Mouse (Mus musculus) kidney, embryonic 16.5 days (tissue): ENCODE measurements around the gene Cdsn. TPM values are rescaled to one million over a fixed set of nuclear protein-coding genes. Genes with fewer than 3 reads are reported as not detected.

Source experiments
- ATAC-seq: fragments of 200-750 bp; cut with Nextera tagmentation; 2 replicates; pipeline ENCODE4 v1.8.0; 2017; ENCODE audit warnings: moderate TSS enrichment; ENCODE audit not compliant: low FRiP score, low TSS enrichment
- H3K27ac ChIP-seq: fragments of 300-500 bp; sonication (generic); 2 replicates; pipeline ENCODE4 v1.5.1; 2014; ENCODE audit warnings: low read length
- H3K27me3 ChIP-seq: fragments of 300-500 bp; sonication (generic); 2 replicates; pipeline ENCODE4 v1.6.1; 2014; ENCODE audit warnings: low read length, control low read depth, mixed read lengths; ENCODE audit not compliant: insufficient read depth
- H3K36me3 ChIP-seq: fragments of 300-500 bp; sonication (generic); 2 replicates; pipeline ENCODE4 v1.6.1; 2014; ENCODE audit warnings: low read length, control low read depth, mixed read lengths; ENCODE audit not compliant: insufficient read depth
- H3K4me1 ChIP-seq: fragments of 300-500 bp; sonication (generic); 2 replicates; pipeline ENCODE4 v1.6.1; 2014; ENCODE audit warnings: low read length, control low read depth, mixed read lengths; ENCODE audit not compliant: insufficient read depth
- H3K4me2 ChIP-seq: fragments of 300-500 bp; sonication (generic); replicated peaks from 2 replicates; pipeline ENCODE4 v1.6.1; 2014; ENCODE audit warnings: low read depth, low read length
- H3K4me3 ChIP-seq: fragments of 300-500 bp; sonication (generic); 2 replicates; pipeline ENCODE4 v1.5.1; 2014; ENCODE audit warnings: mild to moderate bottlenecking, low read length
- H3K9ac ChIP-seq: fragments of 300-500 bp; sonication (generic); replicated peaks from 2 replicates; pipeline ENCODE4 v1.6.1; 2014; ENCODE audit warnings: low read length
- H3K9me3 ChIP-seq: fragments of 300-500 bp; sonication (generic); 2 replicates; pipeline ENCODE4 v1.6.1; 2016; ENCODE audit warnings: low read length, control low read depth
- WGBS: fragments of 180-500 bp; shearing (Covaris S2); extraction: QIAGEN DNeasy Blood & Tissue Kit; methylation state at CpG from one replicate; pipeline ENCODE4 v1.1.7; 2014; 5-methylcytosine and 5-hydroxymethylcytosine counted together
- polyA plus RNA-seq: library from polyadenylated mRNA; unstranded; fragments of >200 nt; fragmentation: Nextera tagmentation; extraction: Ambion mirVana; gene quantifications from 2 replicates; pipeline ENCODE4 v1.2.1, GENCODE M21; 2015

Cdsn gene
- polyA plus RNA-seq, 1 experiment from 2014 or later: 0.20 TPM

DNA sequence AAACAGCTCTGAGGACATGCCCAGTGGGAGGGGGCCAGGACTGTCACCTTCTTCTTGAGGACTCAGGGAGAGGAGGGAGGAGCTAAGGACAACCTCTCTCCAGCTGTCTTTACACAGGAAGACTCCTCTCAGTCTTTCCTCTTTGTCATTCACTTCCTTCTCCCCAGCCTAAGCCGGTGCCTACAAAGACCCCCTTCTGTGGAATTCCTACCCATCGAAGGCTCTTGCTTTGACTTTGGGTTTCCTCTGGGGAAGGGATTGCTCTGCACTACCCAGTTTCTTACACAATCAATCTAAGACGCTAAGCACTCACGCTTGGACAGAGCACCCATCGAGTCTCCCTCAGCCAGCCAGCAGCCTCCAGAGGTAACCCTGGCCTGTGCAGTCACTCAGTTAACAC lies 3.3 kb upstream of the Cdsn start:
- Histone ChIP-seq H3K27ac (no peak overlapping the region), H3K27me3 (no peaks in the 10 kb centered on the region), H3K4me2 (no peak overlapping the region), H3K36me3 (no peaks in the 10 kb centered on the region), H3K4me1 (peaks cover 13% of the 10 kb centered on the region), H3K9ac (no peak overlapping the region), H3K9me3 (no peaks in the 10 kb centered on the region), H3K4me3 (no peak overlapping the region)
- 24% methylated on average over 5 of the region's 5 CpGs for WGBS
- ATAC-seq: no peak

DNA sequence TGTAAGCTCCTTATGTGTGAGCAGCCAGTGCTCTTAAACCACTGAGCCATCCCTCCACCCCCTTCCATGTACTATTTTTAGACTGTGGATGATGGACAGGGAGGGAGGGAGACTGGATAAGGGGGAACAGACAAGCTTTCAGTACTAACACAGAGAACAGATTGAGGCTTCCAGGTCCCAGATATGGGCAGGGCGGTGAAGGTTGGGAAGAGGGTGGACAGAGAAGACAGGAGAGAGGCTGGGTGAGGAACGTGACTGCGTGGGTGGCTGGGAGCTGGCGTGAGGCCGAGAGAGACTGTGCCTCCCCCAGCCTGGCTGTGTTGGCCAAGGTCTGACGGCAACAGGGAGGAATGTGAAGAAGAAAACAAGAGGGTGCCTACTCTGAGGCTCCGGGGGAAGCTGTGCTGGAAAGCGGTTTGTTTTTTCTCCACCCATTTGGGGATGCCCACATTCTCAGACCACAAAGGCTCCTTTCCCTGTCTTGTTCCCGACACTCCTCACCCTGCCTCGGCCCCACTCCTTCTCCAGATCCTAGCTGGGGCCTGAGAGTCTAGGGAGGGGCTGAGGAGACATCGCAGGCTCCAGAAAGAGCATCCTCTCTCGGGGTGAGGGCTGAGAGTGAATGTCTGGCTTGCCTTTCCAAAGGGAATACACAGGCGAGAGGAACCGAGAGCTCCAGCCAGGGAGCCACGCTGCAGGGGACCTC lies 2.3 kb upstream of the Cdsn start:
- Histone ChIP-seq H3K4me1 (peaks cover 13% of the 10 kb centered on the region), H3K27me3 (no peaks in the 10 kb centered on the region), H3K4me3 (no peak overlapping the region), H3K4me2 (peak overlapping the region; percentile 10; the same call in 1 of the 2 replicates), H3K27ac (peak overlapping the region; percentile 63), H3K9me3 (no peaks in the 10 kb centered on the region), H3K9ac (no peak overlapping the region), H3K36me3 (no peaks in the 10 kb centered on the region)
- 36% methylated on average over 15 of the region's 15 CpGs for WGBS
- peak; percentile 53 for ATAC-seq

DNA sequence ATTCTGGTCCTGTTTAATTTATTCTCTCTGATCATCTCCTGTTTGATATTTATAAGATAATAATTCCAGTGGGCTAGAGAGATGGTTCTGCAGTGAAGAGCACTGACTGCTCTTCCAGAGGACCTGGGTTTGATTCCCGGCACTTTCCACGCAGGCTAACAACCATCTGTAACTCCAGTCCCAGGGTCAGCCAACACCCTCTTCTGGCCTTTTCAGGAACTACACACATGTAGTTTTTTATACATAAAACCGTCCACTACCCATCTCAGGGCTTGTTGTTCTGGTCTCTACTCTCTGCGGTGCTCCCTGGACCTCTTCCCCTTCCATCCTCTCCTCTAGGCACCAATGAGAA lies 1.8 kb upstream of the Cdsn start:
- H3K4me2 ChIP-seq: no peak overlapping the region
- no peak overlapping the region for H3K9ac ChIP-seq
- ATAC-seq: no peak

DNA sequence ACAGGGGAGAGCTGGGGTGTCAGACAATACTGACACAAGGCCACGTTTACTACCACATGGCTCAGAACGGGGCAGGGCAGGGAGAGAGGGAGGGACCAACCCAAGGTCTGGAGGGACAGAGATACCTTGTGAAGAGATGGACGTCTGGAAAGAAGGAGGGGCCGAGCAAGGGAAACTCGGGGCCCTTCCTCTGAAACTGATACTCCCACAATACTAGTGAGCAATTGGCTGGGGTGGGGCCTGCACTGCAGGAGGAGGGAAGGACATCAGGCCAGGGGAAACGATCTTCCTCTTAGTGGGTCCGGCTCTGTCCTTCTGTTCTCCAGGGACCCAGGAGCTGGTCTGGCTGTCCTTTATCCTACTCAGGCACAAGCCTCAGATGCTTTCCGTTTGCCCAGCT lies 1.1 kb upstream of the Cdsn start:
- Histone ChIP-seq H3K4me1 (peaks cover 13% of the 10 kb centered on the region), H3K9ac (no peak overlapping the region), H3K4me2 (no peak overlapping the region), H3K36me3 (no peaks in the 10 kb centered on the region), H3K4me3 (no peak overlapping the region), H3K27me3 (no peaks in the 10 kb centered on the region), H3K9me3 (no peaks in the 10 kb centered on the region), H3K27ac (no peak overlapping the region)
- ATAC-seq: no peak
- 28% methylated on average over 8 of the region's 8 CpGs for WGBS

More for the DNA sequence above, 1.8 kb upstream of the Cdsn start:
- H3K4me1 ChIP-seq: peaks cover 13% of the 10 kb centered on the region
- H3K36me3 ChIP-seq: no peaks in the 10 kb centered on the region
- 94% methylated on average over 4 of the region's 4 CpGs for WGBS
- H3K9me3 ChIP-seq: no peaks in the 10 kb centered on the region
- no peaks in the 10 kb centered on the region for H3K27me3 ChIP-seq
- peak overlapping the region; percentile 63; the same call in 1 of the 2 replicates for H3K27ac ChIP-seq
- H3K4me3 ChIP-seq: no peak overlapping the region

DNA sequence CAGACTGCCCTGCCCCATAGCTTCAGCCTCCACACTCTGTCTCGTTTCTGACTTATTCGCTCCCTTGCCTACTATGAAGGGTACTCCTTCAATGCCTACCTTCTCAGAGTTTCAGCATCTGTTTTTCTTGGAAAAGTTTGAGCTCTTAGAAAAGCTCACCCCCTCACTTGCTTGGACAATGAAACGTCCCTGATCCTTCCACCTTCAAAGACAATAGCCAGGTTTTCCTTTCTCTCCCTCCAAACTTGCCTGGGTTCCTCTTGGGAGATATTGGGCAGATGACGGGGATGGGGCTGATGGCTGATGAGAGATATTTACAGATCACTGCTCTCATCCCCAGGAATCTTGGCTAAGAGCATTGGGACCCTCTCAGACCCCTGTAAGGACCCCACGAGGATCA lies 2.4 kb downstream of the Cdsn start:
- no peaks in the 10 kb centered on the region for H3K36me3 ChIP-seq
- no peak overlapping the region for H3K4me3 ChIP-seq
- no peak overlapping the region for H3K9ac ChIP-seq
- no peaks in the 10 kb centered on the region for H3K9me3 ChIP-seq
- no peak overlapping the region for H3K4me2 ChIP-seq
- peaks cover 6% of the 10 kb centered on the region for H3K4me1 ChIP-seq
- ATAC-seq: no peak
- WGBS: 82% methylated on average over 5 of the region's 5 CpGs
- H3K27me3 ChIP-seq: no peaks in the 10 kb centered on the region
- no peak overlapping the region for H3K27ac ChIP-seq

DNA sequence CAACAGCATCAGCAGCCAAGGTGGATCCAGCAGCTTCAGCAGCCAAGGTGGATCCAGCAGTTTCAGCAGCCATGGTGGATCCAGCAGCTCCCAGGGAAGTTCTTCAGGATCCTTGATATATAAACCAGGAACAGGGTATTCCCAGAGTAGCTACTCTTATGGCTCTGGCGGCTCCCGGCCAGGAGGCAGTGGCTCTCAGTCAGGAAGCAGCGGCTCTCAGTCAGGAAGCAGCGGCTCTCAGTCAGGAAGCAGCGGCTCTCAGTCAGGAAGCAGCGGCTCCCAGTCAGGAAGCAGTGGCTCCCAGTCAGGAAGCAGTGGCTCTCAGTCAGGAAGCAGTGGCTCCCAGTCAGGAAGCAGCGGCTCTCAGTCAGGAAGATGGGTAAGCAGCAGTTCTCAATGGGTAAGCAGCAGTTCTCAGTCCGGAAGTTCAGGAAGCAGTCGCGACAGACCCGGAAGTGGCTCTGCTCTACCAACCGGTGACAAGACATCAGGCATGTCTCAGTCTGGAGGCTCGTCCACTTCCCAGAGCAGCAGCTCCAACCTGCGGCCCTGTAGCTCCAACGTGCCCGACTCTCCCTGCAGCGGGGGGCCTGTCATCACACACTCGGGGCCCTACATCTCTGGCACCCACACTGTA lies 3.0 kb downstream of the Cdsn start:
- Histone ChIP-seq H3K36me3 (no peaks in the 10 kb centered on the region), H3K4me3 (no peak overlapping the region), H3K9me3 (no peaks in the 10 kb centered on the region), H3K4me2 (no peak overlapping the region), H3K9ac (no peak overlapping the region), H3K4me1 (peaks cover under 1% of the 10 kb centered on the region; the same call in 1 of the 2 replicates), H3K27me3 (no peaks in the 10 kb centered on the region), H3K27ac (no peak overlapping the region)
- WGBS: 90% methylated on average over 18 of the region's 18 CpGs
- ATAC-seq: no peak

DNA sequence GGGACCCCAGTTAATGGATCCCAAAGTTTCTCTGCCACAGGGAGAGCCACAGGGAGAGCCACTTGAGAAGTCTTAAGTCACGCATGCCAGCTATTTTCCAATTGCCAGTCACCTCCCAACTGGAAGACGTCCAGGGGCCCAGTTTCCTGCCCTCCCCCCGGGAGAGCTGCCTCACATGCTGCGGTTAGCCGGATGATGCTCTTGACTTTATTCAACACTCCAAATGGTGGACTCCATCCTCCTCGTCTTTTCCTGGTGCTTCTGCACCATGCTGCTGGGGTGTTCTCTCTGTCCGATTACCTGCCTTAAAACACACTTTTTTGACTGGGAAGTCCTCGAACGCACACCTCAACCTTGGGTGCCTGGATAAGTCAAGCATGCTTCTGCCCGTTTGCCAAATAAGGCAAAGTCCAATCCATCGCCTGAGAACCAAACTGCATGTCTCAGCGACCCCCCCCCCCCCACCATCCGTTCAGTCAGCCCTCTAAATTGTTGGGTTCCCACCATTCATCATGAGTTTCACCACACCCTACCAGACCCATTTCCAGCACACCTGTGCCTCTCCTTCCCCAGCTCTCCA lies 4.3 kb downstream of the Cdsn start:
- H3K9me3 ChIP-seq: no peaks in the 10 kb centered on the region
- H3K9ac ChIP-seq: no peak overlapping the region
- ATAC-seq: no peak
- no peak overlapping the region for H3K27ac ChIP-seq
- H3K36me3 ChIP-seq: no peaks in the 10 kb centered on the region
- no peaks in the 10 kb centered on the region for H3K27me3 ChIP-seq
- H3K4me2 ChIP-seq: no peak overlapping the region
- H3K4me1 ChIP-seq: no peaks in the 10 kb centered on the region
- WGBS: 88% methylated on average over 13 of the region's 13 CpGs
- H3K4me3 ChIP-seq: no peak overlapping the region

DNA sequence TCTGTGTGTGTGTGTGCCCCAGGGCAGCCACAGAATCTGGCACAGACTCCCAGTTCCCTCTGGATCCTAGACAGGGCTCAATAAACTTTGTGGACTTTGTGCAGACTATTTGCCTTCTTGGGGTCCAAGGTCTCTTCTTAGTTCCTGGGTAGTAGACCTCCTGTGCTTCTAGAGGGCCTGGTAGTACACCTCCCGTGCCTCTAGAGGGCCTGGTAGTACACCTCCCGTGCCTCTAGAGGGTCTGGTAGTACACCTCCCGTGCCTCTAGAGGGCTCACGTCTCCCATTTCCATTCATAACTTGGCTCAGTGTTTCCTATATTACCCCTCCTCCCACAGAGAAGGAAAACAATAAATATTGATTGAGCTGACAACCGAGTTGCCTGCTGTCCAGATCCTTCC lies 4.9 kb downstream of the Cdsn start:
- ATAC-seq: no peak
- Histone ChIP-seq H3K9ac (no peak overlapping the region), H3K27me3 (no peaks in the 10 kb centered on the region), H3K4me2 (no peak overlapping the region), H3K27ac (no peak overlapping the region), H3K36me3 (no peaks in the 10 kb centered on the region), H3K4me1 (no peaks in the 10 kb centered on the region), H3K4me3 (no peak overlapping the region), H3K9me3 (no peaks in the 10 kb centered on the region)
- WGBS: 28% methylated on average over 5 of the region's 5 CpGs

DNA sequence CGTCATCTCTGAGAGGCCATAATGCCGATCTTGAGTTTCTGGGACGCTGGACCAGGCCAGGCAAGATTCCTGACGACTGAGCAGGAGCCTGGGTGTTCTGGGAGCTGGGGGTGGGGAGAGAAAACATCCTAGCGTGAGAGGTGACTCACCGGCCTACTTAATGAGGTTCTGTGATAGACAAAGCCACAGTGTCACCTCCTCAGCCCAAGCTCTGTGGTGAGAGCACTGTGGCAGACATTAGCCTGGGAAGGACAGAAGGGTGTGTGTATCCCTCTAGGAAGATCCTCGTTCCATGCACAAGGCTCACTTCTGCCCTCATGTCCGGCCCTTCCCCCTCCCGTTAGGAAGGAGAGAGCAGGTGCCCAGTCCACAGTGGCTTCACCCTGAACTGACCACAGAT lies 5.4 kb downstream of the Cdsn start:
- H3K4me1 ChIP-seq: no peaks in the 10 kb centered on the region
- H3K9me3 ChIP-seq: no peaks in the 10 kb centered on the region
- no peaks in the 10 kb centered on the region for H3K36me3 ChIP-seq
- no peaks in the 10 kb centered on the region for H3K27me3 ChIP-seq
- H3K4me2 ChIP-seq: no peak overlapping the region
- H3K27ac ChIP-seq: no peak overlapping the region
- 69% methylated on average over 9 of the region's 9 CpGs for WGBS
- no peak overlapping the region for H3K9ac ChIP-seq
- no peak overlapping the region for H3K4me3 ChIP-seq
- peak; percentile 19; the same call in 1 of the 2 replicates for ATAC-seq

DNA sequence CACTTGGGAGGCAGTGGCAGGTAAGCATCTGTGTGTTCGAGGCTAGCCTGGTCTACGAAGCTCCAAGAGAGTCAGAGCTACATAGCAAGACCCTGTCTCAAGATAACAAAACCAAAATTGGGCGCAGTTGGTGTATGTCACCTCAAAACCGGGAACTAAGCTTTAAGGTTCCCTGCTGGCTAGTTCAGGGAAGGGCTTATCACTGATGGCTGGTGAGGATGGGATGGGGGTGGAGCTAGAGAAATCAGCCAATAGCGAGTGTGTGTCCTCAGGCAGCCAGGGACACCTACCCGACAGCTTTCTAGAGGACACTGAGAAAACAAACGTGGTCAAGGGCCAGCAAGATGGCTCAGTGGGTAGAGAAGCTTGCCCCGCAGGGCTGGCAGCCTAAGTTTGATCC lies 6.3 kb downstream of the Cdsn start:
- H3K4me1 ChIP-seq: no peaks in the 10 kb centered on the region
- 63% methylated on average over 8 of the region's 8 CpGs for WGBS
- no peaks in the 10 kb centered on the region for H3K36me3 ChIP-seq
- H3K4me3 ChIP-seq: no peak overlapping the region
- no peak for ATAC-seq
- no peak overlapping the region for H3K9ac ChIP-seq
- no peaks in the 10 kb centered on the region for H3K27me3 ChIP-seq
- no peak overlapping the region for H3K27ac ChIP-seq
- no peak overlapping the region for H3K4me2 ChIP-seq
- no peaks in the 10 kb centered on the region for H3K9me3 ChIP-seq
